Mouse (Mus musculus) splenic B cell, adult 2 months (primary cell): ENCODE results near the gene Myf6.

Experiments used
- DNase-seq: peaks from one replicate; pipeline ENCODE4 v3.0.0-alpha.2; 2011; ENCODE audit warnings: low read depth, low spot score
- H3K27me3 ChIP-seq: 2 replicates; pipeline ENCODE4 v1.6.1; 2012; ENCODE audit warnings: mild to moderate bottlenecking, low read length, moderate library complexity, mixed read lengths; ENCODE audit not compliant: control insufficient read depth, poor library complexity, insufficient read depth, severe bottlenecking
- H3K36me3 ChIP-seq: 2 replicates; pipeline ENCODE4 v1.6.1; 2012; ENCODE audit warnings: mild to moderate bottlenecking, low read length, moderate library complexity, mixed read lengths; ENCODE audit not compliant: control insufficient read depth, poor library complexity, insufficient read depth, severe bottlenecking

Gene Myf6

DNA sequence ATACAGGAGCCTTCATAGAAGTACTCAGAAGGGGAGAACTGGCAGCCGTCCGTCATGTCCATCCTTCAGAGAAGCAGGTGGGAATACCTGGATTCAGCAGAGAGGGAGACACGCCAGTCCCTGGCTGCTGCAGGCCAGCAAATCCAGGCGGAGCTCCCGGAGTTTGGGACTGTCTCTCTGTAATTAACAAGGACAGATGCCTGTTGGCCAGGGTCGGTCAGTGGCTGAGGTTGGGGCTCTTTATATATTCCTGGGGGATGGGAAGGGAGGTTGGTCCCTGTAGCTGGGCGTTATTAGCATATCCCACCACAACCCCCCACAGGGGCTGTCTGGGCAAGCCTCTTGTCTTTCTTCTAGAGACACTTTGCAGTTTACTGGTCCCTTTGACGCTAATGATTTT lies 8.7 kb downstream of the Myf6 start, which contains the start of gene Myf5:
Gene Myf5, minus strand, starts transcription at position 265 of the 400 bp plus-strand sequence.
- DNase-seq = no peak
- H3K27me3 ChIP-seq = no peaks in the 10 kb centered on the region

DNA sequence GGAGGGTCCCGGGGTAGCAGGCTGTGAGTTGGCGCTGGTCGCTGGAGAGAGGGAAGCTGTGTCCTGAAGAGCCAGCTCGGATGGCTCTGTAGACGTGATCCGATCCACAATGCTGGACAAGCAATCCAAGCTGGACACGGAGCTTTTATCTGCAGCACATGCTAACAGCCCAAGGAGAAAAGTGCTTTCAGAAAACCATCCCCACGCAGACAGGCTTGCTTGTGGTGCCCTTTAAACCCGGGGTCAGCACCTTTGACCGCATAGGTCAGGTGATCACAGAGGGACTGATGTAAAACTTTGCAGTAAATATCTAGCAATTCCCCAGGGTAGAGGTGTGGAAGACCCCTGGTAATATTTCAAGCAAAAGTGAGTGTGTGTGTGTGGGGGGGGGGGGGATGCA lies 10.5 kb downstream of the Myf6 start:
- no peak for DNase-seq
- Histone ChIP-seq H3K27me3 (no peaks in the 10 kb centered on the region), H3K36me3 (no peaks in the 10 kb centered on the region)

More for the DNA sequence above, 8.7 kb downstream of the Myf6 start, which contains the start of gene Myf5:
- H3K36me3 ChIP-seq = no peaks in the 10 kb centered on the region

DNA sequence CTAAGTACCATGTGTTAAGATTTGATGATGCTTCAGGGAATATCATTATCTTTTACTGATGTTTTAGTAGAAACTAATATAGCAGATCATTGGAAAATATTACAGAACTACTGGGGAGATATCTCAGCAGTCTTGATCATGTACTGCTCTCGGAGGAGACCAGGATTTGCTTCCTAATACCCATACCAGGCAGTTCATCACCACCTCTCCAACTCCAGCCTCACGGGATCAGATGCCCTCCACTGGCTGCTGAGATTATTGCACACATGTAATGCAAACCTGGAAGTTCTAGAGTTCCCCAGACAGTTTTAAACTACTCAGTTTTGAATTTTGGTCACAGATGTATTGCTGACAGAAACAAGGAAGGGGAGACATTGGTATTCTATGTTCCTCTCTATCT lies 21.0 kb downstream of the Myf6 start:
- Histone ChIP-seq H3K36me3 (no peaks in the 10 kb centered on the region), H3K27me3 (no peaks in the 10 kb centered on the region)
- DNase-seq = no peak

DNA sequence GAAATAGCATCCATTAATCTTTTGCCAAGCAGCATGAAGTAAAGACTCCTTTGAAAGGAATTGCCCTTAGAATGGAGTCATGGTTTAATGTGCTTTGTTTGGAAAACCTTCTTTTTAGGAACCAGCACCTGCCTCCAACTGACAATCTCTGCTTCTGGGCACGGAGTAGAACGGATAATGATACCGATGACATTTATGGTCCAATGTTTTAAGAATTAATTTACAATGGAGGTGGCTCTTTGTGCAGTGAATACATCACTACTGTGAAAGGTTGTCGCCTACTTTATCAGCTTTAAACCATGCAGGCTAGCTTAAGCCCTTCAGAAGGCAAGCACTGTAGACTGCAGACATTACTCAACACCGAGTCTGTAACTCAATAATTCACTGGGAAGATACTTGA lies 22.8 kb downstream of the Myf6 start:
- no peaks in the 10 kb centered on the region for H3K36me3 ChIP-seq
- H3K27me3 ChIP-seq = no peaks in the 10 kb centered on the region
- DNase-seq = no peak

DNA sequence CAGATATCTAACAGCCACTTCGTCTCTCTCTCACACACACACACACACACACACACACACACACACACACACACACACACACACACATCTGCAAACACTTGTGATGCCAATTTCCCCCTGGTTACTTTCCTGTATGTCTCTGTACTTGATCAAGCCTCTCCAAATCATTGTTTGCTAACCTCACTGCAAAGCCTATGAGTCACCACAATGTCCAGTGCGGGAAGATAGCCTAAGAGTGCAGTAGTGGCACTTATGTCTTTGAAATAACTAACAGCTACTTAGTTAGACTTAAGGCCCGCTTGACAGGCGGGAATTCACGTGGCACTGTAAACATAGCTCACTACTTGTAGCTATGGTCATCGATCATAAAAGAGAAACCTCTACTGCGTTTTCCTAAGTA lies 26.7 kb downstream of the Myf6 start:
- no peaks in the 10 kb centered on the region for H3K27me3 ChIP-seq
- H3K36me3 ChIP-seq = no peaks in the 10 kb centered on the region
- no peak for DNase-seq

DNA sequence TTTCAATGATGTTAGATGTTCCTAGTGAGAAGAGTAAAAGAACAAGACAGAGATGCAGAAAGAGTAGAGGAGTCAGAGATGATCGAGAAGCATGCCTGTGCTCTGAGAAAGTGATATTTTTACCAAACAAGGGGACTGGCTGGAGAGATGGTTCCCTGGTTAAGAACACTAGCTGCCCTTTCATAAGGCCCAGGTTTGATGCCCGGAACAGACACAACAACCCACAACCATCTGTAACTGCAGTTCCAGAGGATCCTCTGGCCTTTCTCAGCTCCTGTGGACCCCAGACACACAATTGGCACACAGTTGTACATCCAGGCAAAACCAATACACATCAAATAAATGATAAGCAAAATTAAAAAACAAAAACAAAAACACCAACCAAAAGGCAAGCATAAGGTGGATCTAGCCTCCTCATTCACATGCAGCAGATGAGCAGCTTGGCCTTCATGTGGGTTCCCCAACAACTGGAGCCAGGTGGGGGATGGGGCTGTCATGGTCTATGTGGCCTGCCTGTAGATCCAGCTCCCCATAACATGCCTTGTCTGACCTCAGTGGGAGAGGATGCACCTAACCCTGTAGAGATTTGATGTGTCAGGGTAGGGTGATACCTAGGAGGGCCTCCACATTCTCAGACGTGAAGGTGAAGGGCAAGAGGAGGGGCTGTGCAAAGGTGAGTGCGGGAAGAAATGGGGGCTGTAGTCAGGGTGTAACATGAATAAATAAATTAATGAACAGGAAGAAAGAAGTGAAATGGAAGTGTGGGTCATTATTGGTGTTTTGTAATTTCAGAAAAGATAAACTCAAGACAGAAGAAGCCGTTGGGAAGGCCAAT lies 44.8 kb downstream of the Myf6 start:
- no peak for DNase-seq
- H3K27me3 ChIP-seq = no peaks in the 10 kb centered on the region
- no peaks in the 10 kb centered on the region for H3K36me3 ChIP-seq
